Mouse (Mus musculus) CH12.LX (cell line): ENCODE data around the gene Csdc2.

Source experiments
- CTCF ChIP-seq, 2 experiments: IDR thresholded peaks in 1 of 2; conservative IDR thresholded peaks in 1 of 2; 2 replicates each; pipeline ENCODE4 v1.5.1; 2011 to 2012; ENCODE audit warnings: low read depth in 2 of 2, low read length in 2 of 2, improper control_type of control experiment in 1 of 2, inconsistent platforms in 1 of 2, mild to moderate bottlenecking in 1 of 2, moderate library complexity in 1 of 2
- POLR2A ChIP-seq: IDR thresholded peaks from 2 replicates; pipeline ENCODE4 v1.6.1; 2011; ENCODE audit warnings: low read depth, mild to moderate bottlenecking, improper control_type of control experiment, low read length
- POLR2AphosphoS2 ChIP-seq: IDR thresholded peaks from 2 replicates; pipeline ENCODE4 v1.6.1; 2011; ENCODE audit warnings: low read depth, low read length, improper control_type of control experiment

DNA sequence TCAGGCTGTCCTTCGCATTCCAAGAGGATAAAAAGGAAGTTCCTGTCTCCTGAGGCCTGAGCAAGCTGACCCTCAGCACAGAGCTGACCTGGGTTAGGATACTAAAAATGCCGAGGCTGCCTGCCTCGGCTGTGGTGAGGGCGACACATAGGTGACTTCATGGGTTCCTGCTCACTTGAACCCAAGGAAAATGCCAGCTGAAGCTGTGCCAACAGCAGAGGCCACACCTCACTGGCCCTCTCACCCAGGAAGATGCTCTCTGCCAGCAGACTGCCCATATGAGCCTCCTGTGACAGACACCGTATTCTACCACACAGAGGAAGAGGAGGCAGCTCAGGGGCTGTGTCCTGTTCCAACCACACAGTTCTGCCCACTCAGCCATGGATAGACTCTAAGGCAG is 17.5 kb upstream of the Csdc2 start:
- TF ChIP-seq POLR2A: no peak
- no peak for TF ChIP-seq CTCF (conservative IDR thresholded peaks at IDR 0.05 in 1 of 2, IDR thresholded peaks at IDR 0.05 in 1 of 2; ENCODE audit: low read depth in 2 of 2, low read length in 2 of 2)
- TF ChIP-seq POLR2AphosphoS2: no peak
